Mouse (Mus musculus) naive thymus-derived CD4-positive, alpha-beta T cell, adult 2 months (primary cell): Measurements from ENCODE around the gene Zfp668.
"Not testable (repeated sequence)": the region's sequence is repeated elsewhere in the genome, so short reads cannot be mapped to it uniquely, and the experiment has no call there.

Experiments used
- DNase-seq: peaks from one replicate; pipeline ENCODE4 v3.0.0-alpha.2; 2011; ENCODE audit warnings: low read depth

Zfp668 gene

GRCm38 (mm10) chr7:127841340-127842000 is 35.2 kb downstream of the Zfp668 start:
- peak; percentile 94 for DNase-seq

DNA sequence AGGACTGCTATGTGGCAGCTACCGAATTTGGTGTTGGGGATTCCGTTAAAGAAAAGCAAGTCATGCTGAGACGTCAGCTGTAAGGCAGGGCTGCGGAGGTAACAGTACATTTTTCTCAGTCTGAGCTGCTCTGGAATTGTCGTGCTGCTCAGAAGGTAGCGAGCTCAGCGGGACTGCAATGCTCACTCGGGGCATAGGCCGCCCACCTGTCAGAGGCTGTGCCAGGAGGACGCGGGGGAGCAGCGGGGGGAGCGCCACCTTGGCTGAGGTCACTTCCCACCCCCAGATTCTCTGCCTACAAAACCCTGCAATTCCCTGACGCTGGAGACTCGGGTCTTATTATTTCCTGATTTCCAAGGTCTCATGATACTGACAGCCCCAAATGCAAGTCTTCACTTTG is 35.7 kb downstream of the Zfp668 start:
- no peak for DNase-seq

DNA sequence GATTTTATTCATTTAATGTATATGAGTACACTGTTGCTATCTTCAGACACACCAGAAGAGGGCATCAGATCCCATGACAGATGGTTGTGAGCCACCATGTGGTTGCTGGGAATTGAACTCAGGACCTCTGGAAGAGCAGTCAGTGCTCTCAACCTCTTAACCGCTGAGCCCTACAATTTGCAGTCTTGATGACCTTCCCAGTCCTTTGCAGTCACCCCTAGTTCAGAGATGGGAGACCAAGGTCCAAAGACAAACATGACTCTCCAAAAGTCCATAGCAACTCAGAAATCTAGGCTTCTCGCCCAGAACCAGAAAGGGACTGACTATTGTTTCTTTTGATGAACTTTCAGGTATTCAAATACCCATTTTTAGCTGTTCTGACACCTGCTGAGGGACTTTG is 36.6 kb downstream of the Zfp668 start:
- not testable (repeated sequence) for DNase-seq

GRCm38 (mm10) chr7:127837878-127838277 is 38.8 kb downstream of the Zfp668 start:
- DNase-seq, result not testable (repeated sequence)

DNA sequence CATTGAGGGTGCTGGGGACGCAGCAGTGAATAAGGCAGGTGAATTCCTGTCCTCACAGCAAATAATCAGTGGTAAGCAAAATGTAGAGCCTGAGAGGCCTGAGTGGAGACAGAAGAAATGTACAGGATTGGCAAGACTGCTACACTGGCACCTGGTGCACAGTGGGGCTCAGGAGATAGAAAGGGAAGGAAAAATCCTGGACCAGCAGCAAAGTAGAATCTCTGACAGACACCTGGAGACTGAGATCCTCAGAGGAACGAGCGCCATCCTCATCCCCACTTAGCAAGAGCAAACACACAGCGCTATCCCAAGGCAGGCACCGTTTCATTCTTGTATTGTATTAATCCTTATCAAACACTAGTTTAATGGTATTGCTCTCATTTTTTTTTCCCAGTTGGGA is 39.2 kb downstream of the Zfp668 start:
- no peak for DNase-seq

DNA sequence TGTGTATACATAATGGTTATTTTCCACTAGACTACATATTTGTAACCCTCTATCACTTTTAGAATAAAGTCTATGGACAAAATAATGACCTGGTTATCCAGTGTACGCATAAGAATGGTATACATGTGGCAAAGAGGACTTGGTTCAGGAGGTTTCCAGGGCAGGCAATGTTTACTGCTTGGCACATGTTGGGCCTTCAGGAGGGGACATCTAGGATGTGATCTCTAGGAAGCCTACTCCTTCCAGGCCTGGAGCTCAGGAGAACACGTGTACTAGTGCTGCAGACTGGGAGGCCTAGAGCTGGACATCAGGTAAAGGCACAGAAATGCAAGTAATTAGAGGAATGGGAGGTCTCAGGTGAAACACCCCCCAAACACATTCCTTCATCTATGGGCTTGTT is 41.1 kb downstream of the Zfp668 start:
- no peak for DNase-seq

DNA sequence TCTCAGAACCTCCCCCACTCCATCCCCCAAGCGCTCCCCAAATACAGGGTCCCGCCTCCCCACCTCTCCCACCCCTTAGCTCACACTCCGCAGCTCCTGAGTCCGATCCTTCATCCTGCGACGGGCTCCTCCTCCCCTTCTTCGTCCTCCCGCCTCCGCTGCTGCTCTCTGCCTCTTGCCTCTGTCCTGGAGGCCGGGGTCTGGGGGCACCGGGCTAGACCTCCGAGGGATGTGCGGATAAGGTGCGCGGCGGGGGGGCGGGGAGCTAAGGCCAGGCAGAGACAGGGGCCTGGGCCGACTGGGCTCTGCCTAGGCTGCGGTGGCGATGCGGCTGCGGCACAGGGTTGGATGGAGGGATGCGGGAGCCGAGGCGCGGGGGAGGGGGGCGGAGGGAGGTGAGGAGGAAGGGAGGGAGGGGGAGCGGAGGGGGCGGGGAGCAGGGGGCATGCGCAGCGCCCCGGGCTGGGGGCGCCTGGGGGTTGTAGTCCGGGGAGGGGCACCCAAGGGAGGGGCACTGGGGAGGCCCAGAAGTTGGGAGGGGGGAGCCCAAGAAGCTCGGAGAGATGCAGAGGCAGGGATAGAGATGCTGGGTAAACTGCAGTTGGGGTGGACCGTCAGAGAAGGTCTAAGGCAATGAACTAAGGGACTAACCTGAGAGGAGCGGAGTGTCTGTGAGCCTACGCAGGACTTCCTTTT is 52.3 kb downstream of the Zfp668 start, which contains the start of the genes Stx4a and Stx1b:
Gene Stx4a, plus strand, starts transcription at position 119 of the 696 bp plus-strand sequence.
Gene Stx1b, minus strand, starts transcription at position 374 of the 696 bp plus-strand sequence.
- DNase-seq, result no peak

DNA sequence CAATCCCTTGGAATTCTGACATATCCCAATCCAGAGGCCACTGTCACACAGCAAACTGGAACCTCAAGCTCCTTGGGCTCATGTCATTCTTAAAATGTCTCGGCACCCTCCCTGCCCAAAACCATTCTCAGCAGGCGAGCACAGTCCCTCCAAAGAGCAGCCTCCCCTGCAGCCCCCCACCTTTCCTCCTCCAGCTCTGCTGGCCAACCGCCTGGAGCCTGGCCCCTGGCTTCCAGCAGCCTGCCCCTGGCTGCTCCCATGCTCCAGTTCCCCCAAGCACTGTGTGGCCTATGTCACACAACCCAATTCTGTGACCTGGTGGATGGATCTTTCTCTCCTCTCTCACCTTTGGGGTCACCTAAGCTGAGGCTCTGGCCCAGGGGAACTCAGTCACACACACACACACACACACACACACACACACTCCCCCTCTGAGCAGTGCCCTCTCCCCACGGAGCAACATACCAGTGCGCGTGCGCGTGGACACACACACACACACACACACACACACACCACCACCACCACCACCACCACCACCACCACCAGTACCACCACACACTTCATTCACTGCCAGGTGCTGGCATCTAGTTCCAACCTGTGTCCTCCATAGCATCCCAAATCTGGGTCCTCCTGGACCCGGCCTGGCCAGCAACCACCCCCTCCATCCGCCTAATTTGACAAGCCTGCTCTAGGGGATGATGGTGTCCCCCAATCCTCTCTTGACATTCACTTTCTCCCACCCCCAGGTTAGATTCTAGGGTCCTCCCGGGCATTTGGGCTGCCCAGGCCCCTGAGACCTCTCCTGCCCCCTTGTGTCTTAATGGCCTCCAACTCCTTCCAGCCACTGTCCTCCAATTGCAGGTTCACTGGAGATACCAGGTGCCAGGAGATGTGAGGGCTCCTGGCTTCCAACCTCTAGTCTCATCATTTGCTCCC is 53.1 kb downstream of the Zfp668 start:
- DNase-seq, result no peak

- DNase-seq, result no peak
Measured at GRCm38 (mm10) chr7:127822494-127822893, 54.1 kb downstream of the Zfp668 start.

DNA sequence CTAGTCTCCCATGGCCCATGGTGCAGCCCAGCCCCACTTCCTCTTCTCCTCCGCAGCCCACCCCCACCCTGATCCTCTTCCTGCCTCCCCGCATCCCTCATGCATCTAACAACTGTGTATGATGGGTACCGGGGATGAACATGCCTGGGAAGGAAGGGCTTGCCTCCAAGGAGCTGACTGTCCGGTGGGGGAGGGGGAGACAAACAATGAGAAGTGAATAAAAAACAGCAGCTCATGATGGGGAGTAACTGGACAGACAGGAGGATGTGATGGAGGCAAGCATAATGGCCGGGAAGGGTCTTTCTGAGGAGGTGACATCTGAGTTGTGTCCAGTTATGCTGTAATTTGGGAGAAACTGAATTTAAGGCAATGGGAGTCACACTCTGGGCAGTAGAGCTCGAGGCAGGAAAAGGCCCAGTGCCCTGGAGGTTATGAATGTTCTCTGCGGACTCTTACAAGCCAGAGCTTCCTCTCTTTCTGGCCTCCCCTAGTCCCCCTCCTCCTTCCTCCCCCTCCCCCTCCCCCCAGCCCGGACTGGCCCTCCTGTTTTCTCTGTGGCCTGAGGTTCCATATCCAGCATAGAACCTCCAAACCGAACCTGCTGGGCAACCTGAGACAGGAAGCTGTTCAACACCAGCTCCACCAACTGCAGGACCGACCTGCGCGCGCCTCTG is 55.7 kb downstream of the Zfp668 start:
- no peak for DNase-seq

DNA sequence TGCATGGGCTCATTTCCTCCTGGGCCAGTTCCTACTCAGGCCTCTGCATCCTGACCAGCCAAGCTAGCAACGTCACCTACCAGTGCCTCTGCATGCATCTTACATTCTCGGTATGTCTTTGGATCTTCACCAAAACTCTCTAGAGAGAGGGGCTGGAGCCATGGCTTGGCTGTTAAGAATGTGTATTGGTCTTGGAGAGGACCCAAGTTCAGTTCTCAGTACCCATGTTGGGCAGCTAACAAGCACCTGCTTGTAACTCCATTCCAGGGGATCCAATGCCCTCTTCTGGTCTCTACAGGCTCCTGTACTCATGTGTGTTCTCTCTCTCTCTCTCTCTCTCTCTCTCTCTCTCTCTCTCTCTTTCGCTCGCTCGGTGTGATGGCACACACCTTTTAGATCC is 58.9 kb downstream of the Zfp668 start:
- DNase-seq, result no peak

- DNase-seq, result no peak
Measured at GRCm38 (mm10) chr7:127817053-127817452, 59.6 kb downstream of the Zfp668 start.

DNA sequence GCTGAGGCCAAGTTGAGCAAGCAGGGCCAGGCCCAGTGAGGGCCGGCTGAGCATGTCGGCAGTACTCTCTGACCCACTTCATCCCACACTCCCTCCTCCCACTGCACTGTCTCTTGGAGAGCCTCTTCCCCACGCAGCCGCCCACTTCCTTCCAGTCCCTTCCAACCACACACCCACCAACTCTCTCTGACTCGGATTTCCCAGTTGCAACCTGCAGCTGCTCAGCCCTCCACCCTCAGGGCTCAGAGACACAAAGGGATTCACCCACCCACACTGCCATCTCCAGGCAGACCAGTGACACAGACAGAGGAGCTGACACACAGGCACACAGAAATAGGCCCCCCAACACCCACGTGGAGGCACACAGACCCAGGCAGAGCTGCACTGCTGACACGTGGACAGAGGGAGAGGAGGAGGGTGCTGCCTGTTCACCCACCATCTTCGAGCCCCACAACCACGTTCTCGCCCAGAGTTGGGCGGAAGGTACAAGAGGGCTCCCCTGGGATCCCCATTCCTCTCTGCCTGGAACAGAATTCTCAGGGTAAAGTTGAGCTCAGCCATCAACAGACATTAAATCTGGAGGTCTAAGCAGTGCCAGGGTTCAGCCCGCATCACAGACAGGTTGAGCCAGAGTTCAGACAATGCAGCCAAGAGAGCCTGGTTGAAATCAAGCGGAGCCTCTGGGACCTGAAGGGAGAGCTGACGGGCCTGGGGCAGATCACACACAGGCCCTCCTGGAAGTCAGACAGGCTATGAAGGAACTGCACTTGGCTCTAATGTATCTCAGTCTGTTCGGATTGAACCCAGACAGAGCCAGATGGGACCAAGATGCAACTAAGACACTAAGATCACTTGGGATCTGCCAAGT is 60.4 kb downstream of the Zfp668 start:
- no peak for DNase-seq

DNA sequence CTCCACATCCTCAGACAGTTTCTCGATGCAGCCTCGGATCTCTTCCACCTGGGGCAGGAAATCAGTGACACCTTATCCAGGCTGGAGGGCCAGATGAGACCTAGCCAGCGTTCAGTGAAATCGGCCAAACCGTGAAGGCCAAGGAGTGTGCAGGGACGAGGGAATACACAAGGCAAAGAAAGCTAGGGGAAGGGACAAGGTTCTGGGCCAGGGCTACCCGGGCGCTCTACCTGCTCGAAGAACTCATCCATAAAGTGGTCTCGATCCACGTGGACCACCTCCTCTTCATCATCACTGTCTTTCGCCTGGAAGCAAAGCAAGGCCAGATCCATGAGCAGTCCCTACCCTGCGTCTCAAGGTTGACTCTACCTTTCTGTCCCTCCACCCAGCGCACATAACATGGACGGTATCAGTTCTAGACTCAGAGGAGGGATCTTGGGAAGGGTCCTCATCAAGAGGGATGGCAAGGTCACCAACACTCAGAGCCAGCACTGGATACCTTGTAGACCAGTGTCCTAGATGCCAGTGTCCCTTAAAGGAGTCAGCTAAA is 61.4 kb downstream of the Zfp668 start:
- DNase-seq, result no peak

GRCm38 (mm10) chr7:127814241-127814921 is 62.2 kb downstream of the Zfp668 start:
- no peak for DNase-seq

- no peak for DNase-seq
Measured at GRCm38 (mm10) chr7:127813821-127814220, 62.8 kb downstream of the Zfp668 start.
